Mouse (Mus musculus) intestine, embryonic 14.5 days (tissue): ENCODE measurements at regions not wholly inside any gene's neighbourhood (a gene's known extent, or its start where the extent isn't known, plus 50 kb on each side); places are given as distances from the start of the nearest gene placed in this dataset.

Experiments
- ATAC-seq: fragments of 200-750 bp; cut with Nextera tagmentation; replicated peaks from 2 replicates; pipeline ENCODE4 v1.8.0; 2017; ENCODE audit warnings: low read depth, moderate number of reproducible peaks, moderate TSS enrichment, moderate library complexity; ENCODE audit not compliant: low FRiP score, low TSS enrichment
- DNase-seq: peaks from one replicate; pipeline ENCODE4 v3.0.0-alpha.2; 2018; ENCODE audit warnings: low spot score
- H3K27ac ChIP-seq: fragments of 300-500 bp; sonication (generic); 2 replicates; pipeline ENCODE4 v1.5.1; 2014; ENCODE audit warnings: low read depth, mild to moderate bottlenecking, control low read depth
- H3K27me3 ChIP-seq: fragments of 300-500 bp; sonication (generic); replicated peaks from 2 replicates; pipeline ENCODE4 v1.6.1; 2014; ENCODE audit warnings: low read length, control low read depth; ENCODE audit not compliant: control insufficient read depth, insufficient read depth
- H3K36me3 ChIP-seq: fragments of 300-500 bp; sonication (generic); 2 replicates; pipeline ENCODE4 v1.6.1; 2014; ENCODE audit warnings: low read length, control low read depth; ENCODE audit not compliant: control insufficient read depth, insufficient read depth
- H3K4me1 ChIP-seq: fragments of 300-500 bp; sonication (generic); replicated peaks from 2 replicates; pipeline ENCODE4 v1.6.1; 2014; ENCODE audit warnings: low read length, control low read depth, mixed read lengths; ENCODE audit not compliant: control insufficient read depth, insufficient read depth
- H3K4me2 ChIP-seq: fragments of 300-500 bp; sonication (generic); 2 replicates; pipeline ENCODE4 v1.6.1; 2014; ENCODE audit warnings: low read length
- H3K4me3 ChIP-seq: fragments of 300-500 bp; sonication (generic); 2 replicates; pipeline ENCODE4 v1.5.1; 2014; ENCODE audit warnings: low read depth, low read length, control low read depth, mixed read lengths
- H3K9ac ChIP-seq: fragments of 300-500 bp; sonication (generic); 2 replicates; pipeline ENCODE4 v1.6.1; 2014; ENCODE audit warnings: mild to moderate bottlenecking, low read length
- H3K9me3 ChIP-seq: fragments of 300-500 bp; sonication (generic); 2 replicates; pipeline ENCODE4 v1.6.1; 2016; ENCODE audit warnings: low read length, control low read depth; ENCODE audit not compliant: control insufficient read depth
- WGBS: fragments of 180-500 bp; shearing (Covaris S2); extraction: QIAGEN DNeasy Blood & Tissue Kit; methylation state at CpG from one replicate; pipeline ENCODE4 v1.1.7; 2014; 5-methylcytosine and 5-hydroxymethylcytosine counted together

DNA sequence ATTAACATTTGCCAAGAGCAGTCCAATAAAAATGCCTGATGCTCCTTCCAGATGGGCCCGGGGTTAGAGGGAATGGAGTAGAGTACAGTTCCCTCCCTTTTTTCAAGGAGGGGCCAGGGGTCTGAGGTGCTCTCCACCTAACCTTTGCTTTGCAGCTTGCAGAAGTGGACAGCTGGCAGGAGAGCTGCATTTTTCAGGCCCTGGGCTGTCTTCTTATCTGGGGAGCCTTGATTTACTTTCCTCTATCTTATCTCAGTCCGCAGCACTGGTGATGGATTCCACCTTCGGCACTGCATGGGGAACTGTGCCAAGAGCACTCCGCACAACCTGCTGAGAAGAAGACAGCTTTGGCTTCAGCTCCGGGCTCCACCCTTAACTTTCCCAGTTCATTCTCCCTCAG is 74.5 kb upstream of the Cdon start:
- H3K4me3 ChIP-seq, result no peak overlapping the region
- H3K4me2 ChIP-seq, result no peak overlapping the region
- no peaks in the 10 kb centered on the region for H3K36me3 ChIP-seq
- H3K27me3 ChIP-seq, result 0 out of 2 replicates have a peak, but pooled peaks cover 3% of the 10 kb centered on the region
- ATAC-seq (peak; percentile 83), DNase-seq (no peak)
- H3K9ac ChIP-seq, result no peak overlapping the region
- no peak overlapping the region for H3K27ac ChIP-seq
- peaks cover 49% of the 10 kb centered on the region for H3K4me1 ChIP-seq
- H3K9me3 ChIP-seq, result no peaks in the 10 kb centered on the region
- 9% methylated on average over 5 of the region's 5 CpGs for WGBS

- no peak overlapping the region for H3K4me3 ChIP-seq
- DNase-seq, result no peak
- WGBS, result 68% methylated on average over 2 of the region's 2 CpGs
Observed at GRCm38 (mm10) chr9:35350046-35350552, 70.8 kb upstream of the Cdon start.

GRCm38 (mm10) chr9:35351576-35351975 is 69.4 kb upstream of the Cdon start:
- Histone ChIP-seq H3K4me2 (no peak overlapping the region), H3K27ac (no peak overlapping the region), H3K36me3 (no peaks in the 10 kb centered on the region), H3K4me1 (peaks cover 11% of the 10 kb centered on the region; the same call in 1 of the 2 replicates), H3K4me3 (no peak overlapping the region), H3K9me3 (no peaks in the 10 kb centered on the region), H3K27me3 (0 out of 2 replicates have a peak, but pooled peaks cover 3% of the 10 kb centered on the region), H3K9ac (no peak overlapping the region)
- no peak for DNase-seq
- no peak for ATAC-seq
- WGBS, result 50% methylated on average over 5 of the region's 5 CpGs

More at GRCm38 (mm10) chr9:35350046-35350552, 70.8 kb upstream of the Cdon start:
- H3K9ac ChIP-seq, result no peak overlapping the region
- H3K4me1 ChIP-seq, result peaks cover 24% of the 10 kb centered on the region
- H3K9me3 ChIP-seq, result no peaks in the 10 kb centered on the region
- ATAC-seq, result no peak
- no peak overlapping the region for H3K27ac ChIP-seq
- 0 out of 2 replicates have a peak, but pooled peaks cover 3% of the 10 kb centered on the region for H3K27me3 ChIP-seq
- H3K36me3 ChIP-seq, result no peaks in the 10 kb centered on the region
- no peak overlapping the region for H3K4me2 ChIP-seq

DNA sequence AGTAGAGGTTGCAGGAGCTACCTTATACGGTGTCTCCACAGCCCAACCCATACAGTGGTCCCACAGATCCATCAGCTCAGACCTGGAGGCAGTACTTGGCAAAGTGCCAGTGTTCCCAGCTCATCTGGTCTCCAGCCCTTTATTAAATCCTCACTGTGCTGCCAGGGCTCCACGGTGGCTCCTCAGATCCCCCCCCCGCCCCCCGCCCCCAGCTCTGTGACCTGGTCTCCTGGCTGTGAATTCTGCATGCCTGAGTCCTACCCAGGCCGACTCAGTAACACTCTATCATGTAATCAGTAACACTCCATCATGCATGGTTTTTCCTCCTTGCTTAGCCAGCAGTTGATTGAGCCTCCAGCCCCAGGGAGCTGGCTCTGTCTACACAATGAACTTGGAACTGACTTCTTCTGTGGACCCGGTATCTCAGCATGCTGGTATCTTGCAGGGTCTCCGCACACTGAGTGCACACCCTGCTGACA is 66.2 kb upstream of the Cdon start:
- H3K27me3 ChIP-seq, result no peaks in the 10 kb centered on the region
- H3K27ac ChIP-seq, result peak overlapping the region; percentile 14; the same call in 1 of the 2 replicates
- peak; percentile 47; the same call in 1 of the 2 replicates for ATAC-seq
- WGBS, result 39% methylated on average over 7 of the region's 7 CpGs
- no peak overlapping the region for H3K4me2 ChIP-seq
- H3K4me1 ChIP-seq, result peaks cover 12% of the 10 kb centered on the region; the same call in 1 of the 2 replicates
- H3K9ac ChIP-seq, result no peak overlapping the region
- no peaks in the 10 kb centered on the region for H3K36me3 ChIP-seq
- DNase-seq, result no peak
- no peaks in the 10 kb centered on the region for H3K9me3 ChIP-seq
- no peak overlapping the region for H3K4me3 ChIP-seq

- DNase-seq, result no peak
- peak overlapping the region; percentile 66 for H3K27ac ChIP-seq
Observed at GRCm38 (mm10) chr9:35359699-35360098, 61.2 kb upstream of the Cdon start.

DNA sequence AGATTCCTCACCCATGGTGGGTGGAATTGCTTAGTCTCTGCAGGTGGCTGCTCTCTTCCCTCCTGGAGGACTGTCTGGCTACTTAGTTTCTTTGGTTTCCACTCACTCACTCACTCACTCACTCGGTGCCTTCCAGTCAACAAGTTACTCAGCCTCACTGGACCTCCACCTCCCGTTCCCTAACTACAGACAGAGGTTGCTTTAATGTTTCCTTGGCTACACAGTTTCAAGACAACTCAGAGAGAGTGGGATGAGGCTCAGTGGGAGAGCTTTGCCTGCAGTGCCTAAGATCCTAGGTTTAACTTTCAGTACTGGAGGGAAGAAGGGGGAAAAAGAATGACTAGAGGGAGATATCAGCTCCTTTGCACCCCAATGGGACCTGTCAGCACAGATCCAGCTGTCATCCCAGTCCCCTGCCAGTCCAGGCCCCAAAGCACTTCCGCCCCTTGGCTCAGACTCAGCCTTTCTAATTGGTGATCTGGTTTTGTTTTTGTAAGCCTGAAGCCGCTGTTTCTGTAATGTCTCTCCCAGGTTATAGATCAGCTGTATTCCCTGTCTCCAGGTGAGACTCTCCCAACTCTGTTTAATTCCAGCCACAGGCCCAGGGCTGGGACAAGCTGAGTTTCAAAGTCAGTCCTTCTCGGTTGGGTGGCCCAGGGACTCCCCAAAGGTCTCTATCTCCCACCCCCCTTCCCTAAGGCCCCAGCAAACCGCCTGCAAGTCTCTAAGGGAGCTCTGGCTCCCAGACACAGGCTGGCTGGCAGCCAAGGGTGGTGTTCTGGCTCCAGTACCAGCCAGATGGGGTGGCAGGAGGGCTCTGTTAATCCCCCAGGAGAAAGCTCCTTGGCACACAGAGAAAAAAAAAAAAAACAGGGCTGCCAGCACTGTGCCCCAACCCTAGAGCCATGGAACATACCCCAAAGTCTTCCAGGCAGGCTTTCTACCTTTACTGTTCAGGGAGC is 60.5 kb upstream of the Cdon start:
- peak overlapping the region; percentile 66 for H3K27ac ChIP-seq
- peaks cover 34% of the 10 kb centered on the region for H3K4me1 ChIP-seq
- 0 out of 2 replicates have a peak, but pooled peaks have one; percentile 24 for ATAC-seq
- 33% methylated on average over 6 of the region's 6 CpGs for WGBS
- no peak overlapping the region for H3K9ac ChIP-seq
- no peak overlapping the region for H3K4me2 ChIP-seq
- no peaks in the 10 kb centered on the region for H3K36me3 ChIP-seq
- DNase-seq, result no peak
- no peaks in the 10 kb centered on the region for H3K27me3 ChIP-seq
- no peaks in the 10 kb centered on the region for H3K9me3 ChIP-seq
- no peak overlapping the region for H3K4me3 ChIP-seq

More at GRCm38 (mm10) chr9:35359699-35360098, 61.2 kb upstream of the Cdon start:
- no peak overlapping the region for H3K9ac ChIP-seq
- H3K9me3 ChIP-seq, result no peaks in the 10 kb centered on the region
- WGBS, result 36% methylated on average over 6 of the region's 6 CpGs
- H3K27me3 ChIP-seq, result no peaks in the 10 kb centered on the region
- no peaks in the 10 kb centered on the region for H3K36me3 ChIP-seq
- H3K4me1 ChIP-seq, result peaks cover 35% of the 10 kb centered on the region
- H3K4me2 ChIP-seq, result no peak overlapping the region
- no peak overlapping the region for H3K4me3 ChIP-seq
- ATAC-seq, result 0 out of 2 replicates have a peak, but pooled peaks have one; percentile 22

GRCm38 (mm10) chr9:35361432-35361831 is 59.5 kb upstream of the Cdon start:
- no peak for ATAC-seq
- Histone ChIP-seq H3K27ac (0 out of 2 replicates have a peak overlapping the region, but pooled peaks have one; percentile 14), H3K4me1 (peaks cover 34% of the 10 kb centered on the region), H3K27me3 (no peaks in the 10 kb centered on the region), H3K9me3 (no peaks in the 10 kb centered on the region), H3K4me2 (no peak overlapping the region), H3K9ac (no peak overlapping the region), H3K4me3 (no peak overlapping the region), H3K36me3 (no peaks in the 10 kb centered on the region)
- no peak for DNase-seq
- WGBS, result 48% methylated on average over 4 of the region's 4 CpGs

DNA sequence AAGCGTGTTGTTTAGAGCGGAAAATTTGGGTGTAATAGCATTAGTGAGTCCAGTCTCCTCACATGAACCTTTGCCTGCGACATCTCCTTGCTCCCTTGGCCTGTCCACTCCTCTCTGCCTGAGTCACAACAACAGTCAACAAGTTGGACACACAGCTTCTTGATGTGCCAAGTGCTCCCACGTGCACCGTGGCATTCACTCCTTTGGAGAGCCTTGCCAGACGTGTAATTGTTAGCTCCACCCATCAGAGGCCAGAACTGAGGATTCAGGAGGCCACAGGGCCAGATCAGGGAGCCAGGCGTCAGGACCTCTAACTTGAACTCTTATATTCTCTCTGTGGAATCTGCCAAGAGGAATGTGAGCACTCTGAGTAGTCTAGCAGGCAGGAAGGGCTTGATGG is 58.7 kb upstream of the Cdon start:
- Histone ChIP-seq H3K4me1 (peaks cover 34% of the 10 kb centered on the region), H3K9ac (no peak overlapping the region), H3K4me3 (no peak overlapping the region), H3K36me3 (no peaks in the 10 kb centered on the region), H3K27me3 (no peaks in the 10 kb centered on the region), H3K27ac (no peak overlapping the region), H3K4me2 (no peak overlapping the region), H3K9me3 (no peaks in the 10 kb centered on the region)
- 60% methylated on average over 7 of the region's 7 CpGs for WGBS
- ATAC-seq (no peak), DNase-seq (no peak)
